Mouse (Mus musculus): ENCODE measurements around the gene Gramd1b.

The Gramd1b gene

GRCm38 (mm10) chr9:40320879-40321667 lies 210.1 kb downstream of the Gramd1b start:
- in situ Hi-C loops (cut with MboI; ENCODE audit: low sequenced_read_pairs), result loop anchor here (5.0 kb wide), 1 partner anchor 99 kb away; no protein-coding TSS in a partner anchor

- in situ Hi-C loops (cut with MboI; ENCODE audit: low sequenced_read_pairs), result loop anchor here (5.0 kb wide), 1 partner anchor 98 kb away; no protein-coding TSS in a partner anchor
These were observed 210.8 kb downstream of the Gramd1b start for GRCm38 (mm10) chr9:40320405-40320804.

- in situ Hi-C loops (cut with MboI; ENCODE audit: low sequenced_read_pairs), result no loop called here
These were observed 212.4 kb downstream of the Gramd1b start for GRCm38 (mm10) chr9:40318771-40319170.

- in situ Hi-C loops (cut with MboI; ENCODE audit: low sequenced_read_pairs), result no loop called here
These were observed 213.4 kb downstream of the Gramd1b start for GRCm38 (mm10) chr9:40317735-40318134.

DNA sequence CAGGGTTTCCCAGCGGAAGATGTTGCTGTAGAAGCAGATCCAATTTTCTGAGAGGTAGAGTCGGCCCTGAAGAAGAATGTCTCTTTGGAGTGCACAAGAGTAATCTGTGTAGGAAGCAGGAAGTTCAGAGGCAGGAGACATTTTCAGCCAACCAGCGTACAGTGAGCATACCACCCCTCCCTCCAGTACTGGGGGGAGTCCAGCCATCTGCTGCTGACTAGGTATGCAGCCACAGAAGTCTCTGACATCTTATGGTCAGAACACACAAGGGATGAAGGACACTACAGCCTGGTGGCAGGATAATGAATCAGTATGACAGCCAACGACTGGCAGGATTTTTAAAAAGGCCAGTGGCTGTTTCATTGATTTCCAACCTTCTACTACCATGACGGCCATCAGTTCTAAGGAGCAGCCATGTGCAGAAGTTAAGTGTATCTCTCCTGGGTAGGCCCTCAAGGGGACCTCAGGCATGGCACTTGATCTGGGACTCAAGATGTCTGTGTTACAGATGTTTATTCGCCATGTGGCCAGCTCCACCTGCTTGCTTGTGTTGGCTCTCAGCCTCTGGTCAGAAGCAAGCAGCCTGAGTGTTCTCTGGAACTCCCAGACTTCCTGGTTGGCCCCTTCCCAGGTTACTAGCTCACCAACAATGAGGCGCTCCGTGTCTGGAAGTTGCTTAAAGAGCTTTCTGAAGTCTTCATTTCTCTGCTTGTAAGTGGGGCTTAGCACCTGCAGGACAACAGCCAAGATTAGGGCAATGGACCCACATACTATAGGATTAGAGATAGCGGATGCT lies 214.1 kb downstream of the Gramd1b start:
- in situ Hi-C loops (cut with MboI; ENCODE audit: low sequenced_read_pairs), result no loop called here

- in situ Hi-C loops (cut with MboI; ENCODE audit: low sequenced_read_pairs), result no loop called here
These were observed 219.4 kb downstream of the Gramd1b start for GRCm38 (mm10) chr9:40311813-40312212.

DNA sequence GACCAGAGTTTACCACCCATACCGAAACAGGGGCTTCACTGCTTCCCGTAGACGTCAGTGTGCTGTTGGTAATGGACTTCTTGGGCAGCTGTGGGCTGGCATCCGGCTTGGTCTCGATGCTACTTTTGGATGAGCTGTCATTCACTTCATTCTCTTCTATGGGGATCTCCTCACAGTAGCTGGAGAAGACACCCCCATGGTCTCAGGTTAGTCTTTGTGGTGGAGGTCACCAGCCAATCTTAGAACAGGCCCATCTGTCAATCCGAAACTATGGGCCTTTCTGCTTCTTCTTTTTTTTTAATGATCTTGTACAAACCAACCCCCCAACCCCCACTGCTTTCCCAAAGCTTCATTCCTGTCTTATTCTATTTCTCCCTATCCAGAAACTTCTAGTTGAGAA lies 221.3 kb downstream of the Gramd1b start:
- in situ Hi-C loops (cut with MboI; ENCODE audit: low sequenced_read_pairs), result no loop called here

DNA sequence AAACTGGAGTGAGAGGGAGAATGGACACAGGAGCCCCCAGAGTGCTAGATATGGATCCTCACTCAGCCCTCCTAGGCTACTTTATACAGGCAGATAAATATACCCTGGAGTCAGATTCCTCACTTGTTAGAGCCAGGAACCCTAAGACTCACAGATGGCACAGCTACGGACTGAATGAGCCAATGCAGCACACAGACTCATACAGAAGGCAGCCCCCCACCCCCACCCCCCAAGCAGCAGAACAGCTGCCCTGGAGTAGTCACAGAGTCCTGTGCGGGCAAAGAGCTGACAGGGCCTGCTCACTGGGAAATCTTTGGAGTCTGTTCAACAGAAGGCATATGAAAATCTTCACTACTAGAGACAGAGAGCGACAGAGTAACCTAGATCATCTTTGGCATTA lies 223.9 kb downstream of the Gramd1b start:
- in situ Hi-C loops (cut with MboI; ENCODE audit: low sequenced_read_pairs), result no loop called here

DNA sequence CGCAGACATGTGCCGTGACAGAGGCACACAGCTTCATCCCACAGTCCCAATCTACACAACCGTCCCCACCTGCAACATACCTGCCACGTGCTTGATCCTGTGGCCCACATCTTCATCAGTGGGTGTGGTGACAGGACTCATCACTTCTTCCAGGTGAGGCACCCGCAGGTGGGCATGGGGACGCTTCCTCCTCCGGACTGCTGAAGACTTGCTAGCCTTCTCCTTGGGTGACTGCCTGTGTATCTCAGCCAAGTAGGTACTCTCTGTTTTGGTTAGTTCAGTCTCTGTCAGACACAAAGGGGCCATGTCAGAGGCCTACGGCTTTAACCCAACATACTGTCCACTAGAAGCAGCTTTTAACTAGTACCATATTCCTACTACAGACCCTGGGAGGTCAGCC lies 226.9 kb downstream of the Gramd1b start:
- in situ Hi-C loops (cut with MboI; ENCODE audit: low sequenced_read_pairs), result no loop called here

DNA sequence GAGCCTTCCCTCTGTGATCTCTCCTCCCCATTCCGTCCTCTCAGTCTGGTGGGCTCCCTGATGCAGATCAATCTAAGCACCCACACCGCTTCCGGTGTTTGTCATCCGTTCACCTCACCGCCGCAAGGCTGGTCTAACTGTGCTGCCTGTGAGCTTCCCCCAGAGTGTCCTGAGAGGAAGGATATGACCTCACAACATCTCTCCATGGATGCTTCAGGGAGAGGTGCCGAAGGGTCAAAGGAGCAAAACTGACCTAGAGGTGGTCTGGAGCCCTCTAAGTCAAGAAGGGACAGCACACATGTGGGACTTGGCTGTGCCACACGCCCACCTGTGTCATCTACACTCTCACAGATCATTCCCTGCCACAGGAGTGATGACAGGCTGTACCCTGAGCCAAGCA lies 228.8 kb downstream of the Gramd1b start:
- in situ Hi-C loops (cut with MboI; ENCODE audit: low sequenced_read_pairs), result no loop called here

GRCm38 (mm10) chr9:40301475-40301874 lies 229.7 kb downstream of the Gramd1b start:
- in situ Hi-C loops (cut with MboI; ENCODE audit: low sequenced_read_pairs), result no loop called here

- in situ Hi-C loops (cut with MboI; ENCODE audit: low sequenced_read_pairs), result no loop called here
These were observed 230.9 kb downstream of the Gramd1b start for GRCm38 (mm10) chr9:40300018-40300989.

- in situ Hi-C loops (cut with MboI; ENCODE audit: low sequenced_read_pairs), result no loop called here
These were observed 231.9 kb downstream of the Gramd1b start for GRCm38 (mm10) chr9:40299323-40299722.

DNA sequence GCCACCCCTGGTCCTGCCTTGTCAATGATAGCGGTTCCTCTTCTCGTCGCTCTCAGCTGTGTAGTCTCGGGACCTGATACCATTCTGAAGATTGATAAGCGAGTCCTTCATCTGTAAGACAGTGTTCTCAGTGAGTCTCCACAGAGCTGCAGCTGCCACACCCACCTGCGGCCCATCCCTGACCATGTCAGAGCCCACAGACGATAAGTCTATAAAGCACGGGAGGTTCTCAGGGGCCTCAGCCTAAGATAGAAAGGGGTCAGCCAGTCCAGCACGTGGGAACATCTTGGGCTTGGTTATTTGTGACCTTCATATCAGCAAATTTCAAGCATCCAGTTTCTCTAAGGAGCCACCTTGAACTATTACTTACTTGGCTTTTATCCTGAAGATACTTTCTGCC lies 233.2 kb downstream of the Gramd1b start:
- in situ Hi-C loops (cut with MboI; ENCODE audit: low sequenced_read_pairs), result no loop called here

DNA sequence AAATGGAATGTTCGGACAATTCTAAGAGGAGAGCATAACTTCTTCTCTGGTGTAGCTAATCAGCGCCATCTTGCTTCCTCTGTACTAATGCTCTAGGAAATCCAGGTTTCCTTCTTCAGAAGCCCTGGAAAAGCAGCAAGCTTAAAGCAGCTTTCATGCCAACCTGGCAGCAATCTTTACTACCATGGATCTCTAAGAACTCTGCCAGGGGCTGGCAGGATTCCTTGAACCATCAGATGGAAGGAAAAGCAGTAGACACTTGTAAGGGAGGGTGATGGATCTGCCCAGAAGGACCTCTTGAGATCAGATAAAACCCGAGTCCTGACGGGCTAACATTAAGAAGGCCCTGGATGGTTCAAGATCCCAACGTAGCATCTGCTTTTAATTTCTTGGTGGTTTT lies 234.9 kb downstream of the Gramd1b start:
- in situ Hi-C loops (cut with MboI; ENCODE audit: low sequenced_read_pairs), result no loop called here

- in situ Hi-C loops (cut with MboI; ENCODE audit: low sequenced_read_pairs), result no loop called here
These were observed 236.3 kb downstream of the Gramd1b start for GRCm38 (mm10) chr9:40294866-40295265.

GRCm38 (mm10) chr9:40294210-40294609 lies 237.0 kb downstream of the Gramd1b start:
- in situ Hi-C loops (cut with MboI; ENCODE audit: low sequenced_read_pairs), result no loop called here

- in situ Hi-C loops (cut with MboI; ENCODE audit: low sequenced_read_pairs), result no loop called here
These were observed 237.4 kb downstream of the Gramd1b start for GRCm38 (mm10) chr9:40293740-40294139.

GRCm38 (mm10) chr9:40293286-40293685 lies 237.9 kb downstream of the Gramd1b start:
- in situ Hi-C loops (cut with MboI; ENCODE audit: low sequenced_read_pairs), result no loop called here

- in situ Hi-C loops (cut with MboI; ENCODE audit: low sequenced_read_pairs), result no loop called here
These were observed 238.7 kb downstream of the Gramd1b start for GRCm38 (mm10) chr9:40292475-40292874.

- in situ Hi-C loops (cut with MboI; ENCODE audit: low sequenced_read_pairs), result no loop called here
These were observed 248.2 kb downstream of the Gramd1b start for GRCm38 (mm10) chr9:40282968-40283367.
